Mouse (Mus musculus): ENCODE data around the gene Amigo1.

DNA sequence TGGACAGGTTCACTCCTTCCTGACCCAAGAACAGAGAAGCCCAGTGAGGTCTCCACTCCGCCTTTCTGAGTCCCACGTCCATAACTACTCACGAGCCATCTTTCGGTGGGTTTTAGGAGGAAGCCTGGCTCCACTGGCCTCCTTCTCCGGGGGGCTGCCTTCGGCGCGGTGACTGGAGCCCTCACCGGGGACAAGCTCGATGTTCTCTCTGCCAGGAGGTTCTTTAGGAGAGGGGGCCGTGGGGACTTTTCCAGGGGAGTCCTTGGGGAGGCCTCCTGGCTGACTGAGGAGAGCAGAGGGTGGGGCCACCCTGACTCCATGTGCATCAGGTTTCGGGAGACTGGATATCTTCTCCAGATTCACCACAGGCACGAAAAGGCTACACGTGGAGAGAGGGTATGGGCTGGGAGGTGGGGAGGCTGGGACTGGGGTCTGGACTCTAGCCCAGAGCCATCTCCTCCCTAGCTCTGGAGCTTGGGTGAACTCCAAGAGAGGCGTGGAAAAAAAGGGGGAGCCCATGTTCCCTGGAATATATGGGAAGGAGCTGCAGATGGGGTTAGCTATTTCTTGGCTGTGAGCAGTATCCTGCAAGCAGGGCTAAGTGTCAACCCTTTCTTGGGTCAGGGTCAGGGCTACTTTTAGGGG, 20.7 kb downstream of the Amigo1 start:
- no peak for TF ChIP-seq TAL1 (IDR thresholded peaks at IDR 0.05; ENCODE audit: low read length)
- TF ChIP-seq GATA1 (IDR thresholded peaks at IDR 0.05; ENCODE audit: low read length) = no peak

All from erythroblast, embryonic 14.5 days (primary cell).